Mouse (Mus musculus) ES-E14 (cell line): Measurements from ENCODE around the gene Tnr.

Experiments used
- CHD2 ChIP-seq: IDR thresholded peaks from 2 replicates; pipeline ENCODE4 v1.6.1; 2014; ENCODE audit warnings: mild to moderate bottlenecking, low read depth, low read length, inconsistent platforms
- HCFC1 ChIP-seq: IDR thresholded peaks from 2 replicates; pipeline ENCODE4 v1.6.1; 2012; ENCODE audit warnings: low read length, inconsistent platforms, borderline replicate concordance; ENCODE audit not compliant: insufficient read depth
- MAFK ChIP-seq: IDR thresholded peaks from 2 replicates; pipeline ENCODE4 v1.6.1; 2014; ENCODE audit warnings: mild to moderate bottlenecking, low read depth, low read length, inconsistent platforms; ENCODE audit not compliant: insufficient read depth
- ZC3H11A ChIP-seq: IDR thresholded peaks from 2 replicates; pipeline ENCODE4 v1.6.1; 2012; ENCODE audit warnings: low read depth, mild to moderate bottlenecking, inconsistent platforms, low read length, borderline replicate concordance
- ZNF384 ChIP-seq: IDR thresholded peaks from 2 replicates; pipeline ENCODE4 v1.6.1; 2012; ENCODE audit warnings: low read depth, low read length, inconsistent platforms

GRCm38 (mm10) chr1:159743744-159744253, 220.2 kb downstream of the Tnr start:
- no peak for TF ChIP-seq HCFC1
- TF ChIP-seq CHD2, result no peak
- TF ChIP-seq ZNF384, result no peak
- no peak for TF ChIP-seq MAFK
- no peak for TF ChIP-seq ZC3H11A
